Mouse (Mus musculus): ENCODE data around the gene Olfr1506.
"Not testable (repeated sequence)": the region's sequence is repeated elsewhere in the genome, so short reads cannot be mapped to it uniquely, and the experiment has no call there.

The Olfr1506 gene

GRCm38 (mm10) chr2:90224393-90224792 is at the start of gene Olfr1506:
Gene Olfr1506, minus strand, starts transcription at chr2:90224493.
- DNase-seq (ENCODE audit: low spot score in 2 of 2): not testable (repeated sequence)

- no peak for DNase-seq (ENCODE audit: low spot score in 2 of 2)
Observed at GRCm38 (mm10) chr2:90270932-90271331, 46.6 kb upstream of the Olfr1506 start, which contains the start of gene Olfr1271. Gene Olfr1271, minus strand, starts transcription at chr2:90271032.

DNA sequence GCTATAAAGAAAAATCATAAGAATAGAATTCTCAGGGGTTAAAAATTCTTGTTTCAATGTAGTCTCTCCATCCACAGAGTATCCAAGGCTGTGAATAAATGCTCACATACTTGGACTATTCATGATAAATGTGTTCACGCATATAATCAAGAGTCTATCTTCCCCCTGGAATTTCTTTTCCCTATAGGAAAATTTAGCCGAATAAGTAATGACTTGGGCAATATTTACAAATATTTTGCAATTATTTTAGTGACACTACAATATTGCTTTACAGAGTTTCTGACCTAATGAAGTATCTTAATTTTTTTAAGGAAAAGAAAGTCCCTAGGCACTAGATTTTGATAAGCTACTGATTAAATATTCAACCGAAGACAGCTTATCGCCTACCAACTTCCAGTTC is 33.2 kb upstream of the Olfr1506 start, which contains the start of gene Olfr142:
Olfr142 (minus strand) TSS at position 101 of the 400 bp plus-strand sequence.
- DNase-seq (ENCODE audit: low spot score in 2 of 2): no peak

- not testable (repeated sequence) for DNase-seq (ENCODE audit: low spot score in 2 of 2)
Observed at GRCm38 (mm10) chr2:90199606-90200005, 24.7 kb downstream of the Olfr1506 start.

GRCm38 (mm10) chr2:90195285-90195684 is 29.0 kb downstream of the Olfr1506 start:
- not testable (repeated sequence) for DNase-seq (ENCODE audit: low spot score in 2 of 2)

- not testable (repeated sequence) for DNase-seq (ENCODE audit: low spot score in 2 of 2)
Observed at GRCm38 (mm10) chr2:90194750-90195149, 29.5 kb downstream of the Olfr1506 start.

DNA sequence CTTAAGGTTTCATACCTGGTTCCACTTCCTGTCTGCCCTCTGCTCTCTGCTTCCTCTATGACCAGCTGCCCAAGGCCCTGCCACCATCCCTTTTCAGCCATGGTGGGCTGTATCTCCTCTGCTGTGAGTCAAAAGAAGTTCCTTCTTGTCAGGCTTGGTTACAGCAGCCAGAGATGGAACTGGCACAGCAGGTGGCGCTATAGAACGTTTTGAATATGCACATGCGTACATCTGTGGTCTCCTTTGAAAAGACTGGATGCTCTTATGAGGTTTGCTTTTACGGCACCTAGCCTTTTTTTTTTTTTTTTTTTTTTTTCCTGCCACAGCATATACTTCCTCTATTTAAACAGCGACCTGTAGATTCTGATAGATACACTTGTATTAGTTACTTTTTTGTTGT is 37.2 kb downstream of the Olfr1506 start:
- DNase-seq (ENCODE audit: low spot score in 2 of 2): not testable (repeated sequence)

GRCm38 (mm10) chr2:90186082-90186481 is 38.2 kb downstream of the Olfr1506 start:
- DNase-seq (ENCODE audit: low spot score in 2 of 2): not testable (repeated sequence)
